Mouse (Mus musculus) limb, embryonic 12.5 days (tissue): ENCODE measurements around the gene Bmp2k. TPM values are rescaled to one million over a fixed set of nuclear protein-coding genes. Genes with fewer than 3 reads are reported as not detected.

Experiments
- ATAC-seq: fragments of 200-750 bp; cut with Nextera tagmentation; 2 replicates; pipeline ENCODE4 v1.8.0; 2017; ENCODE audit warnings: low read depth, moderate TSS enrichment; ENCODE audit not compliant: insufficient number of reproducible peaks, insufficient read depth, low FRiP score, low TSS enrichment
- H3K27ac ChIP-seq: fragments of 300-500 bp; sonication (generic); 2 replicates; pipeline ENCODE4 v1.5.1; 2016; ENCODE audit warnings: mild to moderate bottlenecking, moderate library complexity
- H3K27me3 ChIP-seq: fragments of 300-500 bp; sonication (generic); 2 replicates; pipeline ENCODE4 v1.6.1; 2016; ENCODE audit warnings: mild to moderate bottlenecking, moderate library complexity
- H3K36me3 ChIP-seq: fragments of 300-500 bp; sonication (generic); 2 replicates; pipeline ENCODE4 v1.6.1; 2016; ENCODE audit warnings: mild to moderate bottlenecking, moderate library complexity
- H3K4me1 ChIP-seq: fragments of 300-500 bp; sonication (generic); replicated peaks from 2 replicates; pipeline ENCODE4 v1.6.1; 2016
- H3K4me2 ChIP-seq: fragments of 300-500 bp; sonication (generic); 2 replicates; pipeline ENCODE4 v1.6.1; 2016; ENCODE audit warnings: mild to moderate bottlenecking, moderate library complexity
- H3K4me3 ChIP-seq: fragments of 300-500 bp; sonication (generic); replicated peaks from 2 replicates; pipeline ENCODE4 v1.5.1; 2016; ENCODE audit warnings: mild to moderate bottlenecking
- H3K9ac ChIP-seq: fragments of 300-500 bp; sonication (generic); replicated peaks from 2 replicates; pipeline ENCODE4 v1.6.1; 2016; ENCODE audit warnings: mild to moderate bottlenecking, moderate library complexity
- H3K9me3 ChIP-seq: fragments of 300-500 bp; sonication (generic); 2 replicates; pipeline ENCODE4 v1.6.1; 2016; ENCODE audit warnings: mild to moderate bottlenecking, moderate library complexity
- WGBS: fragments of 180-500 bp; shearing (Covaris S2); methylation state at CpG from one replicate; pipeline ENCODE4 v1.1.7; 2016; 5-methylcytosine and 5-hydroxymethylcytosine counted together
- polyA plus RNA-seq: library from polyadenylated mRNA; unstranded; fragments of >200 nt; fragmentation: Nextera tagmentation; extraction: Ambion mirVana; gene quantifications from 2 replicates; pipeline ENCODE4 v1.2.1, GENCODE M21; 2016

Gene Bmp2k
- polyA plus RNA-seq = 8.5 TPM in 2 replicates

DNA sequence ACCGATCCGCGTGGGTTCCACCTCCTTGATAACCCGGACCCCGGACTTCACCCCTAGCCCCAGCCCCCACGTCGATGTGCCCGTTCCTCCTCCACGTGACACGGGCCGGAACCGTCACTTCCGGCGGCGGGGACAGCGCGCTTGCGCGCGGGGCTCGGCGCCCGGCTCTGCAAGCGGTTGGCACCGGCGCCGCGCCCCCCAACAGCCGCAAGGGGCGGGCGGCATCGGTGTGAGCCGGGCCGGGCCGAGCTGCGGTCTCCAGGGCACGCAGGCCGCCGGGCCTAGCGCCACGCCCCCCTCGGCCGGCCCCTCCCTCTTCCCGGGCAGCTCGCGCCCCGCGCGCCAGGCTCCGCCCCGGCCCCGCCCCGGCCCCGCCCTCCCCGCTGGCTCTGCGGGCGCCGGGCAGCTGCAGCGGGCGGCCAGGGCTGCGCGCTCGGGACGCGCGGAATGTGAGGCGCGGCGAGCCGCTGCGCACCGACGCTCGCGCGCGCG, at the start of gene Bmp2k:
Bmp2k (plus strand) TSS at position 380 of the 492 bp plus-strand sequence.
- H3K27me3 ChIP-seq = no peaks in the 10 kb centered on the region
- peak within 1 kb of the TSS; percentile 90 for H3K27ac ChIP-seq
- H3K4me1 ChIP-seq = peaks cover 12% of the 10 kb centered on the region
- H3K9me3 ChIP-seq = no peaks in the 10 kb centered on the region
- under 1% methylated on average over 68 of the region's 78 CpGs for WGBS
- peak within 1 kb of the TSS; percentile 81 for H3K4me3 ChIP-seq
- ATAC-seq = peak; percentile 94
- H3K36me3 ChIP-seq = no peaks in the 10 kb centered on the region
- H3K9ac ChIP-seq = peak within 1 kb of the TSS; percentile 86
- H3K4me2 ChIP-seq = peak within 1 kb of the TSS; percentile 85

DNA sequence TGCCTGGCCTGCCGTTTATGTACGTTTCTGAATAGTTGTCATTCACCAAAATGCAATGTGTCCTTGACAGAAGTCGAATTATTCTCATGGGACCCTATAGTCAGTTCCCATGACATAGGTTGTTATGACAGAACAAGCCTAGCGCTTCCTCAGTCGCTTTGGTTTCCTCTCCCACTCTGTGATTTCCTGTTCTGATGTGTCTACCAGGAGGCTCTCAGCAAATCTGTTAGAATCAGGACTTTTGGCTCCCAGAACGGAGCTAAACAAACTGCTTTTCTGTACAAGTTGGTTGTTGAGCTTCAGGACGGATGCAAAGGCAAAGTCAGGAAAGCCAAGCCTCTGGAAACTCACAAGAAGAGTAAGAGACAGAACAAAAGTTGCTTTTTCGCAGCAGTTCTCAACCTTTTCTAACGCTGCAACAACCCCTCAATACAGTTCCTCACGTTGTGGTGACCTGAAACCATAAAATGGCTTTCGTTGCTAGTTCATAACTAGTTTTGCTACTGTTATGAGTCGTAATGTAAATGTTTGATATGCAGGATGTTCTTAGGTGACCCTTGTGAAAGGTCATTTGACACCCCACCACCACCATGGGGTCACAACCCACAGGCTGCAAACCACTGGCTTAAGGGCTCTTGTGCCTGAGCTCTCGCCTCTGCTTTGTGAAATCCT, 48.5 kb upstream of the Bmp2k start:
- Histone ChIP-seq H3K9me3 (no peaks in the 10 kb centered on the region), H3K27me3 (no peaks in the 10 kb centered on the region; the same call in 1 of the 2 replicates), H3K27ac (no peak overlapping the region), H3K4me3 (no peak overlapping the region), H3K36me3 (no peaks in the 10 kb centered on the region), H3K9ac (no peak overlapping the region), H3K4me1 (peaks cover 1% of the 10 kb centered on the region; the same call in 1 of the 2 replicates), H3K4me2 (no peak overlapping the region)
- 88% methylated on average over 13 of the region's 13 CpGs for WGBS
- ATAC-seq = no peak

GRCm38 (mm10) chr5:96949839-96950666, 47.4 kb upstream of the Bmp2k start:
- Histone ChIP-seq H3K9ac (no peak overlapping the region), H3K4me3 (no peak overlapping the region), H3K36me3 (no peaks in the 10 kb centered on the region), H3K27ac (no peak overlapping the region), H3K9me3 (no peaks in the 10 kb centered on the region), H3K27me3 (no peaks in the 10 kb centered on the region; the same call in 1 of the 2 replicates), H3K4me1 (peaks cover 3% of the 10 kb centered on the region; the same call in 1 of the 2 replicates), H3K4me2 (no peak overlapping the region)
- 92% methylated on average over 13 of the region's 13 CpGs for WGBS
- no peak for ATAC-seq

DNA sequence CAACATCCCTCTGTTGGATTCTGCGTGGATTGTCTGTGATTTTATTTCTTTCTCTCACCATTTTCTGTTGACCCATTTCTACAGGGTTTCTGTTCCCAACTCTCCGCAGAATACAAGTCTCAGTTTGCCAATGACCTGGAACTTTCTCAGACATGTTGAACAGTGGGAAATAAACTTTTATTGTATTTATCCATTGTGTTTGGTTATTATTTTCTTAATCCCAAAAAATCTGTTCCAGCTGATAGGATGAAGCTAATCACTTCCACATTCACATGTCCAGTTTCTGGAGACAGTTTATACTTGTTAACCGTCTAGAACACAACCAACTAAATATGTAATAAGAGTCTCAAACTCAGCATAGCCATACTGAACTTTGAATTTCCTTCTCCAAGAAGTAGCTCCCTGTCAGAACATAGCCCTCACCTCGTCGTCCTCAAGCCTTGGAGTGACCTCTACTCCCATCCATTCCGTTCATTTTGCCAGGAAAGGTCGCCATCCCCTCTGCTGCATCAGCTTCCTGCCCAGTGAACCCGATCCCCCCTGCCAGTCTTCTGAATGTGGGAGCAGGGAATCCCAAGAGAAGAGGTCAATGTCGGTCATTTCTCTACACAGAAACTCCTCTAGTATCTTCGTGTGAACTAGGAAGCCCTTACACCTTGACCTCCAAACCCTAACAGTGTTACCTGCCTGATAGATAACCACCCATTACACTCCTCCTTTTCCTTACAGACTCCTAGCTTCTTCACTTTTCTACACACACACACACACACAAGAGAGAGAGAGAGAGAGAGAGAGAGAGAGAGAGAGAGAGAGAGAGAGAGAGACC, 46.6 kb upstream of the Bmp2k start:
- no peak for ATAC-seq
- Histone ChIP-seq H3K4me2 (no peak overlapping the region), H3K27ac (no peak overlapping the region), H3K4me3 (no peak overlapping the region), H3K36me3 (no peaks in the 10 kb centered on the region), H3K4me1 (peaks cover 3% of the 10 kb centered on the region; the same call in 1 of the 2 replicates), H3K27me3 (no peaks in the 10 kb centered on the region; the same call in 1 of the 2 replicates), H3K9me3 (no peaks in the 10 kb centered on the region), H3K9ac (no peak overlapping the region)
- WGBS = 73% methylated on average over 10 of the region's 10 CpGs

GRCm38 (mm10) chr5:96951493-96952105, 45.9 kb upstream of the Bmp2k start:
- no peaks in the 10 kb centered on the region for H3K36me3 ChIP-seq
- H3K27me3 ChIP-seq = no peaks in the 10 kb centered on the region; the same call in 1 of the 2 replicates
- no peak overlapping the region for H3K27ac ChIP-seq
- H3K4me2 ChIP-seq = no peak overlapping the region
- no peaks in the 10 kb centered on the region for H3K9me3 ChIP-seq
- ATAC-seq = no peak
- H3K4me1 ChIP-seq = peaks cover 3% of the 10 kb centered on the region; the same call in 1 of the 2 replicates
- 79% methylated on average over 8 of the region's 8 CpGs for WGBS
- H3K9ac ChIP-seq = no peak overlapping the region
- H3K4me3 ChIP-seq = no peak overlapping the region

- WGBS = 44% methylated on average over 11 of the region's 11 CpGs
- Histone ChIP-seq H3K36me3 (no peaks in the 10 kb centered on the region), H3K9me3 (no peaks in the 10 kb centered on the region), H3K9ac (no peak overlapping the region), H3K27ac (no peak overlapping the region), H3K4me3 (no peak overlapping the region), H3K27me3 (no peaks in the 10 kb centered on the region; the same call in 1 of the 2 replicates), H3K4me2 (no peak overlapping the region), H3K4me1 (peaks cover 3% of the 10 kb centered on the region; the same call in 1 of the 2 replicates)
- ATAC-seq = no peak
Observed at GRCm38 (mm10) chr5:96954040-96954439, 43.4 kb upstream of the Bmp2k start.

- Histone ChIP-seq H3K9ac (no peak overlapping the region), H3K9me3 (no peaks in the 10 kb centered on the region), H3K36me3 (no peaks in the 10 kb centered on the region), H3K4me2 (no peak overlapping the region), H3K4me1 (peaks cover 3% of the 10 kb centered on the region; the same call in 1 of the 2 replicates), H3K27ac (no peak overlapping the region), H3K4me3 (no peak overlapping the region), H3K27me3 (no peaks in the 10 kb centered on the region; the same call in 1 of the 2 replicates)
- WGBS = 64% methylated on average over 10 of the region's 10 CpGs
- no peak for ATAC-seq
Observed at GRCm38 (mm10) chr5:96954466-96955027, 42.9 kb upstream of the Bmp2k start.

DNA sequence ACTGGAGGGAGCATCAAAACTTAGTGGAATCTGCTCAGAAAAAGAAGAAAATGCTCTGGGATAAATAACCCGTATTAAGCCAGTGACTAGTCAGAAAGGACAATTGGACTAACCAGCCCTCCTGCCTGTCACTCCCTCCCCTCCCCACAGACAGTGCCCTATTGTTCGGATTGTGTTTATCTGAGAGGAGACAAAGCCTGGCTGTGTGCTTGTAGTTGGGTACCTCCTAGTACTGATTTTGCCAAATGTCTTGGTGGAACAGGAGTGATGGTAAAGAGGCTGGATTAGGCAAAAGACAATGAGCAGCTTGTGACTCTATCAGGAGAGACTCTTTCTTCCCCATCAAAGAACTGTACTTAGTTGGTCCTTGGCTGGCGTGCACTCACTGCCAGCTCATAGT, 40.6 kb upstream of the Bmp2k start:
- Histone ChIP-seq H3K27ac (no peak overlapping the region), H3K27me3 (no peaks in the 10 kb centered on the region; the same call in 1 of the 2 replicates), H3K4me3 (no peak overlapping the region), H3K9me3 (no peaks in the 10 kb centered on the region), H3K4me1 (peaks cover 3% of the 10 kb centered on the region; the same call in 1 of the 2 replicates), H3K9ac (no peak overlapping the region), H3K36me3 (no peaks in the 10 kb centered on the region), H3K4me2 (no peak overlapping the region)
- no peak for ATAC-seq
- WGBS = 79% methylated on average over 3 of the region's 3 CpGs

- H3K4me2 ChIP-seq = no peak overlapping the region
- no peak for ATAC-seq
- H3K4me1 ChIP-seq = peaks cover 14% of the 10 kb centered on the region
- WGBS = 63% methylated on average over 5 of the region's 5 CpGs
- H3K36me3 ChIP-seq = no peaks in the 10 kb centered on the region
- no peak overlapping the region for H3K4me3 ChIP-seq
- no peak overlapping the region for H3K27ac ChIP-seq
- no peaks in the 10 kb centered on the region for H3K9me3 ChIP-seq
- H3K27me3 ChIP-seq = no peaks in the 10 kb centered on the region
- H3K9ac ChIP-seq = no peak overlapping the region
Observed at GRCm38 (mm10) chr5:96961122-96961521, 36.4 kb upstream of the Bmp2k start.

- H3K36me3 ChIP-seq = no peaks in the 10 kb centered on the region
- no peaks in the 10 kb centered on the region for H3K27me3 ChIP-seq
- H3K9me3 ChIP-seq = no peaks in the 10 kb centered on the region
- H3K27ac ChIP-seq = no peak overlapping the region
- H3K4me3 ChIP-seq = no peak overlapping the region
- no peak overlapping the region for H3K9ac ChIP-seq
- peaks cover 14% of the 10 kb centered on the region for H3K4me1 ChIP-seq
- no peak overlapping the region for H3K4me2 ChIP-seq
- ATAC-seq = no peak
Observed at GRCm38 (mm10) chr5:96961852-96962251, 35.6 kb upstream of the Bmp2k start.
